Mouse (Mus musculus) kidney, adult 2 months (tissue): Measurements from ENCODE around the gene Myo1b.

Experiments used
- CTCF ChIP-seq: fragments of 200-500 bp; conservative IDR thresholded peaks from 2 replicates; pipeline ENCODE4 v1.5.1; 2011; ENCODE audit warnings: low read depth, mild to moderate bottlenecking, control low read depth, low read length, moderate library complexity, mixed read lengths; ENCODE audit not compliant: insufficient read depth, insufficient read length
- POLR2A ChIP-seq: fragments of 200-500 bp; IDR thresholded peaks from one replicate; pipeline ENCODE4 v1.6.1; 2011; ENCODE audit warnings: low read depth, low read length, control low read depth

GRCm38 (mm10) chr1:51922820-51923219, 6.9 kb upstream of the Myo1b start:
- no peak for TF ChIP-seq CTCF
- TF ChIP-seq POLR2A, result no peak
